Comparison of ENCODE assay signal across 18 mouse cellular contexts in the genomic region with DNA sequence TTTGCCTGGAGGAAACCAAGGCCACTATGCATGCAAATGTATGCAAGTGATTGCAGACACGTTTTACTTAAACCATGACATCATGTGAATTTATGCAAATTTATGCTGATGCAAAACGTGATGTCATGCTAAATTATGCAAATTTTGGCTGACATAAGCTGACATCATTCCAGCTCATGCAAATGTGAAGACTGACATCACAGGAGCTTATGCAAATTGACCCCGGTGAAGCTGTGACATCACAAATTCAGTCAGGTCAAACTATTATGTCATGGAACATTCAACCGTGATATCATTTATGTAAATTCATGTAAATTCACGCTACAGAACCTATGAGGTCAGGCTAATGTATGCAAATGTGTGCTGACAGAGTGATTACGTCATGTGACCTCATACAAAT. TPM values are rescaled to one million over a fixed set of nuclear protein-coding genes. Genes with fewer than 3 reads are reported as not detected.
DNase-seq lines count a peak whose midpoint lies in the region; ATAC-seq and TF ChIP-seq lines count a peak whose summit lies in the region.
"Had no signal": no experiment of that assay in that cellular context is flagged by ENCODE, and none has a peak within 500 bp of the region (broad histone marks: within the 10 kb centered on the region; RNA-seq: fewer than 3 reads in every experiment).

No protein-coding gene starts in this region.

- no peak for TF ChIP-seq CTCF in cerebellum, adult 2 months (IDR thresholded peaks at IDR 0.05; ENCODE audit: borderline replicate concordance, insufficient read depth, low read depth, low read length)

- H3K4me3 ChIP-seq in cerebellum, adult 2 months (replicated peaks; ENCODE audit: insufficient read depth, low read depth, low read length), result no peak overlapping the region
- H3K4me3 ChIP-seq: layer of hippocampus, adult 2 months; neural tube, embryonic 13.5 days had no signal

- H3K27ac ChIP-seq in cerebellum, adult 2 months (ENCODE audit: insufficient read depth, low read length), result no peak overlapping the region
- H3K27ac ChIP-seq: layer of hippocampus, adult 2 months; neural tube, embryonic 13.5 days had no signal

- no peaks in the 10 kb centered on the region for H3K27me3 ChIP-seq in cerebellum, adult 2 months (ENCODE audit: control insufficient read depth, insufficient read depth, low read length)
- H3K27me3 ChIP-seq: neural tube, embryonic 13.5 days had no signal

- intact Hi-C loops in left cerebral cortex, postnatal 14 days (cut with DNase I), result loop anchor here (10.0 kb wide), 1 partner anchor 352 kb away; a partner anchor contains a TSS
- intact Hi-C loops in left cerebral cortex, postnatal 36 days (cut with DNase I), result no loop called here

- H3K4me1 ChIP-seq in cerebellum, adult 2 months (ENCODE audit: control insufficient read depth, insufficient read depth, low read length), result no peaks in the 10 kb centered on the region
- H3K4me1 ChIP-seq: neural tube, embryonic 13.5 days had no signal

- peak; percentile 2 to 41 for DNase-seq in left cerebral cortex, postnatal 14 days (ENCODE audit: low spot score in 2 of 2)
- no peak for DNase-seq in left cerebral cortex, postnatal 36 days (ENCODE audit: low spot score in 2 of 2)
- DNase-seq in CD4-positive, CD25-positive, alpha-beta regulatory T cell, adult 2 months (ENCODE audit: low read depth, low spot score), result peak; percentile 53
- DNase-seq in ZHBTc4 (ENCODE audit: low read depth, low spot score), result peak; percentile 71
- no peak for DNase-seq in heart, adult 9 months (ENCODE audit: low spot score in 2 of 2)
- no peak for DNase-seq in cerebellum, adult 2 months
- no peak for DNase-seq in layer of hippocampus, adult 8-10 months (ENCODE audit: low spot score in 2 of 2)
- DNase-seq: gastrocnemius, postnatal 36 days; kidney, adult 18-20 months; left cerebral cortex, postnatal 4 days; right cerebral cortex, postnatal 4 days had no signal

- WGBS in cerebellum, adult 2 months, result 60% methylated on average over 6 of the region's 6 CpGs

- ATAC-seq in inflammation-experienced regulatory T-cells, adult 6 months, result peak; percentile 13

- TF ChIP-seq POLR2A in cerebellum, adult 2 months (IDR thresholded peaks at IDR 0.05; ENCODE audit: borderline replicate concordance, insufficient read depth, low read length), result no peak

RNA-seq across cellular contexts. Expression of a gene that starts 6.5 kb away (rescaled TPM):
- total RNA-seq in left cerebral cortex, postnatal 14 days (2021), result 1 to 10 TPM; 3.6 to 3.7 TPM
- 1 to 10 TPM; 3.6 to 3.9 TPM for total RNA-seq in left cerebral cortex, postnatal 36 days (2021)
- 1 to 10 TPM; 3.6 to 10.0 (median 4.1) TPM for polyA plus RNA-seq in inflammation-experienced regulatory T-cells, adult 6 months (2017; shearing (Covaris generic))
- polyA plus RNA-seq in cerebellum, adult 2 months (2012; rRNA removed), result 4.2 and 6.2 TPM in 2 replicates
- 10 to 100 TPM in 1 of 4 experiments, 1 to 10 TPM in 3; 3.7 to 10.8 (median 5.0) TPM for total RNA-seq in layer of hippocampus, adult 8-10 months (2022)

RNA-seq across cellular contexts. Expression of a gene that starts 30.0 kb away (rescaled TPM):
- total RNA-seq in left cerebral cortex, postnatal 14 days (2021), result not detected
- not detected for total RNA-seq in left cerebral cortex, postnatal 36 days (2021)
- polyA plus RNA-seq in inflammation-experienced regulatory T-cells, adult 6 months (2017; shearing (Covaris generic)), result under 1 TPM in 1 of 3 experiments, not detected in 2; 0.13 TPM
- 0.26 and 0.73 TPM in 2 replicates for polyA plus RNA-seq in cerebellum, adult 2 months (2012; rRNA removed)
- total RNA-seq in layer of hippocampus, adult 8-10 months (2022), result not detected
- total RNA-seq: adrenal gland, adult 18-20 months; gastrocnemius, postnatal 36 days; layer of hippocampus, adult 2 months; left cerebral cortex, postnatal 4 days; megakaryocyte progenitor cell, adult 5-6 weeks had no signal
- polyA plus RNA-seq: heart, postnatal 0 days; liver, embryonic 16.5 days; neural tube, embryonic 13.5 days had no signal

RNA-seq across cellular contexts. Expression of a gene that starts 48.5 kb away (rescaled TPM):
- not detected for total RNA-seq in left cerebral cortex, postnatal 14 days (2021)
- not detected for total RNA-seq in left cerebral cortex, postnatal 36 days (2021)
- polyA plus RNA-seq in inflammation-experienced regulatory T-cells, adult 6 months (2017; shearing (Covaris generic)), result not detected
- not detected in 2 replicates for polyA plus RNA-seq in cerebellum, adult 2 months (2012; rRNA removed)
- total RNA-seq in layer of hippocampus, adult 8-10 months (2022), result not detected
- total RNA-seq: adrenal gland, adult 18-20 months; gastrocnemius, postnatal 36 days; layer of hippocampus, adult 2 months; left cerebral cortex, postnatal 4 days; megakaryocyte progenitor cell, adult 5-6 weeks had no signal
- polyA plus RNA-seq: heart, postnatal 0 days; liver, embryonic 16.5 days; neural tube, embryonic 13.5 days had no signal

Comparison
In these comparisons a context has a peak if more than half of its experiments do, and no peak if none do; other contexts are left out.
1. DNase-seq: peak in left cerebral cortex, postnatal 14 days (2 of 2), CD4-positive, CD25-positive, alpha-beta regulatory T cell, adult 2 months (single experiment) and ZHBTc4 (single experiment); none in left cerebral cortex, postnatal 36 days (0 of 2), heart, adult 9 months (0 of 2), cerebellum, adult 2 months (0 of 2) and layer of hippocampus, adult 8-10 months (0 of 2).